Mouse (Mus musculus) midbrain, embryonic 11.5 days (tissue): ENCODE data around the gene Emc4. TPM values are rescaled to one million over a fixed set of nuclear protein-coding genes. Genes with fewer than 3 reads are reported as not detected.

Source experiments
- ATAC-seq: fragments of 200-750 bp; cut with Nextera tagmentation; 2 replicates; pipeline ENCODE4 v1.8.0; 2017; ENCODE audit warnings: moderate TSS enrichment, moderate library complexity; ENCODE audit not compliant: low FRiP score
- DNase-seq: peaks from one replicate; pipeline ENCODE4 v3.0.0; 2015; ENCODE audit warnings: low spot score; ENCODE audit errors: missing footprints
- H3K27ac ChIP-seq: fragments of 300-500 bp; sonication (generic); 2 replicates; pipeline ENCODE4 v1.5.1; 2014; ENCODE audit warnings: low read depth, low read length
- H3K27me3 ChIP-seq: fragments of 300-500 bp; sonication (generic); 2 replicates; pipeline ENCODE4 v1.6.1; 2014; ENCODE audit warnings: mild to moderate bottlenecking, low read length, moderate library complexity, mixed read lengths; ENCODE audit not compliant: control insufficient read depth, insufficient read depth
- H3K36me3 ChIP-seq: fragments of 300-500 bp; sonication (generic); 2 replicates; pipeline ENCODE4 v1.6.1; 2014; ENCODE audit warnings: mild to moderate bottlenecking, low read length, moderate library complexity, mixed read lengths; ENCODE audit not compliant: control insufficient read depth, insufficient read depth
- H3K4me1 ChIP-seq: fragments of 300-500 bp; sonication (generic); 2 replicates; pipeline ENCODE4 v1.6.1; 2014; ENCODE audit warnings: low read length; ENCODE audit not compliant: control insufficient read depth, insufficient read depth
- H3K4me2 ChIP-seq: fragments of 300-500 bp; sonication (generic); 2 replicates; pipeline ENCODE4 v1.6.1; 2014; ENCODE audit warnings: mild to moderate bottlenecking, moderate library complexity
- H3K4me3 ChIP-seq: fragments of 300-500 bp; sonication (generic); 2 replicates; pipeline ENCODE4 v1.5.1; 2014; ENCODE audit warnings: low read depth, low read length
- H3K9ac ChIP-seq: fragments of 300-500 bp; sonication (generic); 2 replicates; pipeline ENCODE4 v1.6.1; 2014; ENCODE audit warnings: low read length
- H3K9me3 ChIP-seq: fragments of 300-500 bp; sonication (generic); 2 replicates; pipeline ENCODE4 v1.6.1; 2016; ENCODE audit warnings: low read length; ENCODE audit not compliant: control insufficient read depth
- WGBS: fragments of 180-500 bp; shearing (Covaris S2); extraction: QIAGEN DNeasy Blood & Tissue Kit; methylation state at CpG from one replicate; pipeline ENCODE4 v1.1.7; 2014; 5-methylcytosine and 5-hydroxymethylcytosine counted together
- polyA plus RNA-seq: library from polyadenylated mRNA; unstranded; fragments of >200 nt; fragmentation: Nextera tagmentation; extraction: Ambion mirVana; gene quantifications from 2 replicates; pipeline ENCODE4 v1.2.1, GENCODE M21; 2014

Emc4 gene
- polyA plus RNA-seq, 1 experiment from 2014 or later: 115 TPM

GRCm38 (mm10) chr2:112318227-112318626, 49.6 kb downstream of the Emc4 start:
- no peak overlapping the region for H3K4me3 ChIP-seq
- no peak overlapping the region for H3K9ac ChIP-seq
- no peaks in the 10 kb centered on the region for H3K27me3 ChIP-seq
- no peaks in the 10 kb centered on the region for H3K36me3 ChIP-seq
- no peaks in the 10 kb centered on the region for H3K9me3 ChIP-seq
- DNase-seq (no peak), ATAC-seq (no peak)
- no peak overlapping the region for H3K4me2 ChIP-seq
- WGBS: 87% methylated on average over 2 of the region's 2 CpGs
- no peaks in the 10 kb centered on the region for H3K4me1 ChIP-seq
- no peak overlapping the region for H3K27ac ChIP-seq

DNA sequence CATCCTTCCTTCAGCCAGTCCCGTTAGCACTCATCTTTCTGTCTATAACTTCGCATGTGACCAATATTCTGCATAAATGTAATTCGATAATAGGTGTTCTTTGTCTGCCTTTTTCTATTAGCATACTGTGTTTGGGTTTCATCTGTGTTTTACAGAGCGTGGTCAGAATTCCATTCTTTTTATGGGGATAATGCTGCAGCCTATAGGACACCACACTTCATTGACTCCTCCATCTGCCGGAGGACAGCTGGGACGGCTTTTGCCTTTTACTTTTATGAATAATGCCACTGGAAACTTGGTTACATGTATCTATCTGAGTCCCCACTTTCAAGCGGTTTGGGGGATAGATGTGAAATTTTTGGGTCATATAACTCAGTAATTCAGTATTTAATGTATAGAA, 52.2 kb downstream of the Emc4 start:
- H3K9me3 ChIP-seq: no peaks in the 10 kb centered on the region
- no peaks in the 10 kb centered on the region for H3K4me1 ChIP-seq
- 89% methylated on average over 7 of the region's 7 CpGs for WGBS
- ATAC-seq: no peak
- no peaks in the 10 kb centered on the region for H3K27me3 ChIP-seq
- no peak overlapping the region for H3K4me2 ChIP-seq
- H3K27ac ChIP-seq: no peak overlapping the region
- H3K9ac ChIP-seq: no peak overlapping the region
- no peak for DNase-seq
- no peak overlapping the region for H3K4me3 ChIP-seq
- no peaks in the 10 kb centered on the region for H3K36me3 ChIP-seq

Other genes starting within 250 kb of the Emc4 start
- not detected in 2 replicates for gene Olfr1316, start 233.1 kb downstream of the Emc4 start, polyA plus RNA-seq
- gene Olfr1317, start 227.7 kb downstream of the Emc4 start, polyA plus RNA-seq: not detected in 2 replicates
- gene Olfr1318, start 213.8 kb downstream of the Emc4 start, polyA plus RNA-seq: not detected in 2 replicates
- 8.9 and 9.3 TPM in 2 replicates for gene Lpcat4, start 128.6 kb downstream of the Emc4 start, polyA plus RNA-seq
- gene Nutm1, start 108.7 kb downstream of the Emc4 start, polyA plus RNA-seq: not detected in 2 replicates
- gene Nop10, start 106.1 kb downstream of the Emc4 start, polyA plus RNA-seq: 160 and 161 TPM in 2 replicates
- gene Slc12a6, start 102.2 kb downstream of the Emc4 start, polyA plus RNA-seq: 14.4 and 16.0 TPM in 2 replicates
- gene Gm21985, start 101.7 kb downstream of the Emc4 start, polyA plus RNA-seq: not detected in 2 replicates
- gene Katnbl1, start 11.2 kb upstream of the Emc4 start, polyA plus RNA-seq: 54.4 and 55.0 TPM in 2 replicates
- gene Emc7, start 87.0 kb upstream of the Emc4 start, polyA plus RNA-seq: 11.2 and 12.0 TPM in 2 replicates
- gene Chrm5, start 112.7 kb upstream of the Emc4 start, polyA plus RNA-seq: not detected in 2 replicates
- 6.7 and 6.9 TPM in 2 replicates for gene Aven, start 124.9 kb upstream of the Emc4 start, polyA plus RNA-seq